Mouse (Mus musculus): ENCODE results near the gene Gm44790. TPM values are rescaled to one million over a fixed set of nuclear protein-coding genes. Genes with fewer than 3 reads are reported as not detected.
A peak's percentile ranks its signal among the peaks of the same experiment; 100 is the strongest.

The Gm44790 gene
- polyA plus RNA-seq, 1 experiment from 2014 or later: not detected

- H3K36me3 ChIP-seq (ENCODE audit: control insufficient read depth, insufficient read depth, low read length): no peaks in the 10 kb centered on the region
- ATAC-seq (ENCODE audit: insufficient read depth, low FRiP score, low TSS enrichment) (no peak; the same call in 1 of the 2 replicates), DNase-seq (ENCODE audit: low spot score) (peak; percentile 30)
- H3K27me3 ChIP-seq (ENCODE audit: control insufficient read depth, insufficient read depth, low read length): no peaks in the 10 kb centered on the region
- peaks cover 9% of the 10 kb centered on the region for H3K4me1 ChIP-seq (ENCODE audit: control insufficient read depth, insufficient read depth, low read length)
- 60% methylated on average over 7 of the region's 7 CpGs for WGBS
- H3K4me3 ChIP-seq (ENCODE audit: low read depth, low read length): peak overlapping the region; percentile 32
- H3K9me3 ChIP-seq (ENCODE audit: control insufficient read depth, low read length): no peaks in the 10 kb centered on the region
- peak overlapping the region; percentile 88 for H3K27ac ChIP-seq (ENCODE audit: low read depth, low read length)
- H3K4me2 ChIP-seq (ENCODE audit: low read depth): peak overlapping the region; percentile 57
- H3K9ac ChIP-seq (ENCODE audit: low read length): peak overlapping the region; percentile 63
These were observed 46.6 kb downstream of the Gm44790 start for GRCm38 (mm10) chr6:86473077-86473476.

- Histone ChIP-seq H3K9ac (ENCODE audit: low read length) (no peak overlapping the region), H3K27me3 (ENCODE audit: control insufficient read depth, insufficient read depth, low read length) (no peaks in the 10 kb centered on the region), H3K27ac (ENCODE audit: low read depth, low read length) (no peak overlapping the region), H3K4me1 (ENCODE audit: control insufficient read depth, insufficient read depth, low read length) (peaks cover 9% of the 10 kb centered on the region), H3K4me2 (ENCODE audit: low read depth) (no peak overlapping the region), H3K9me3 (ENCODE audit: control insufficient read depth, low read length) (no peaks in the 10 kb centered on the region), H3K36me3 (ENCODE audit: control insufficient read depth, insufficient read depth, low read length) (no peaks in the 10 kb centered on the region), H3K4me3 (ENCODE audit: low read depth, low read length) (no peak overlapping the region)
- no peak for DNase-seq (ENCODE audit: low spot score)
- WGBS: 96% methylated on average over 5 of the region's 5 CpGs
- ATAC-seq (ENCODE audit: insufficient read depth, low FRiP score, low TSS enrichment): no peak
These were observed 47.6 kb downstream of the Gm44790 start for GRCm38 (mm10) chr6:86474072-86474471.

- Histone ChIP-seq H3K4me1 (ENCODE audit: control insufficient read depth, insufficient read depth, low read length) (peaks cover 16% of the 10 kb centered on the region), H3K27me3 (ENCODE audit: control insufficient read depth, insufficient read depth, low read length) (no peaks in the 10 kb centered on the region), H3K4me3 (ENCODE audit: low read depth, low read length) (no peak overlapping the region), H3K9me3 (ENCODE audit: control insufficient read depth, low read length) (no peaks in the 10 kb centered on the region), H3K4me2 (ENCODE audit: low read depth) (no peak overlapping the region), H3K9ac (ENCODE audit: low read length) (no peak overlapping the region), H3K36me3 (ENCODE audit: control insufficient read depth, insufficient read depth, low read length) (no peaks in the 10 kb centered on the region), H3K27ac (ENCODE audit: low read depth, low read length) (no peak overlapping the region)
- DNase-seq (ENCODE audit: low spot score) (no peak), ATAC-seq (ENCODE audit: insufficient read depth, low FRiP score, low TSS enrichment) (no peak)
These were observed 48.3 kb downstream of the Gm44790 start for GRCm38 (mm10) chr6:86474646-86475181.

GRCm38 (mm10) chr6:86475462-86476167, 49.2 kb downstream of the Gm44790 start:
- Histone ChIP-seq H3K9me3 (ENCODE audit: control insufficient read depth, low read length) (no peaks in the 10 kb centered on the region), H3K27me3 (ENCODE audit: control insufficient read depth, insufficient read depth, low read length) (no peaks in the 10 kb centered on the region), H3K27ac (ENCODE audit: low read depth, low read length) (no peak overlapping the region), H3K36me3 (ENCODE audit: control insufficient read depth, insufficient read depth, low read length) (no peaks in the 10 kb centered on the region), H3K4me2 (ENCODE audit: low read depth) (no peak overlapping the region), H3K9ac (ENCODE audit: low read length) (no peak overlapping the region), H3K4me3 (ENCODE audit: low read depth, low read length) (no peak overlapping the region), H3K4me1 (ENCODE audit: control insufficient read depth, insufficient read depth, low read length) (peaks cover 23% of the 10 kb centered on the region)
- ATAC-seq (ENCODE audit: insufficient read depth, low FRiP score, low TSS enrichment) (no peak), DNase-seq (ENCODE audit: low spot score) (no peak)
- 73% methylated on average over 9 of the region's 9 CpGs for WGBS

GRCm38 (mm10) chr6:86476931-86477330, 50.5 kb downstream of the Gm44790 start:
- Histone ChIP-seq H3K9ac (ENCODE audit: low read length) (no peak overlapping the region), H3K27me3 (ENCODE audit: control insufficient read depth, insufficient read depth, low read length) (no peaks in the 10 kb centered on the region), H3K36me3 (ENCODE audit: control insufficient read depth, insufficient read depth, low read length) (no peaks in the 10 kb centered on the region), H3K4me3 (ENCODE audit: low read depth, low read length) (no peak overlapping the region), H3K4me2 (ENCODE audit: low read depth) (no peak overlapping the region), H3K4me1 (ENCODE audit: control insufficient read depth, insufficient read depth, low read length) (peaks cover 23% of the 10 kb centered on the region), H3K27ac (ENCODE audit: low read depth, low read length) (no peak overlapping the region), H3K9me3 (ENCODE audit: control insufficient read depth, low read length) (no peaks in the 10 kb centered on the region)
- WGBS: 84% methylated on average over 5 of the region's 5 CpGs
- no peak for DNase-seq (ENCODE audit: low spot score)
- ATAC-seq (ENCODE audit: insufficient read depth, low FRiP score, low TSS enrichment): no peak

- Histone ChIP-seq H3K27ac (ENCODE audit: low read depth, low read length) (peak overlapping the region; percentile 90), H3K9me3 (ENCODE audit: control insufficient read depth, low read length) (no peaks in the 10 kb centered on the region), H3K4me3 (ENCODE audit: low read depth, low read length) (no peak overlapping the region), H3K4me2 (ENCODE audit: low read depth) (peak overlapping the region; percentile 3; the same call in 1 of the 2 replicates), H3K36me3 (ENCODE audit: control insufficient read depth, insufficient read depth, low read length) (no peaks in the 10 kb centered on the region), H3K27me3 (ENCODE audit: control insufficient read depth, insufficient read depth, low read length) (no peaks in the 10 kb centered on the region), H3K4me1 (ENCODE audit: control insufficient read depth, insufficient read depth, low read length) (peaks cover 17% of the 10 kb centered on the region; the same call in 1 of the 2 replicates), H3K9ac (ENCODE audit: low read length) (no peak overlapping the region)
- 53% methylated on average over 3 of the region's 3 CpGs for WGBS
- DNase-seq (ENCODE audit: low spot score) (peak; percentile 38), ATAC-seq (ENCODE audit: insufficient read depth, low FRiP score, low TSS enrichment) (no peak)
These were observed 52.9 kb downstream of the Gm44790 start for GRCm38 (mm10) chr6:86479311-86479710.

- Histone ChIP-seq H3K4me3 (ENCODE audit: low read depth, low read length) (no peak overlapping the region), H3K9me3 (ENCODE audit: control insufficient read depth, low read length) (no peaks in the 10 kb centered on the region), H3K27me3 (ENCODE audit: control insufficient read depth, insufficient read depth, low read length) (no peaks in the 10 kb centered on the region), H3K4me2 (ENCODE audit: low read depth) (no peak overlapping the region; the same call in 1 of the 2 replicates), H3K4me1 (ENCODE audit: control insufficient read depth, insufficient read depth, low read length) (peaks cover 17% of the 10 kb centered on the region; the same call in 1 of the 2 replicates), H3K9ac (ENCODE audit: low read length) (no peak overlapping the region), H3K36me3 (ENCODE audit: control insufficient read depth, insufficient read depth, low read length) (no peaks in the 10 kb centered on the region), H3K27ac (ENCODE audit: low read depth, low read length) (peak overlapping the region; percentile 90)
- ATAC-seq (ENCODE audit: insufficient read depth, low FRiP score, low TSS enrichment) (no peak), DNase-seq (ENCODE audit: low spot score) (no peak)
These were observed 53.3 kb downstream of the Gm44790 start for GRCm38 (mm10) chr6:86479816-86480188.

- H3K4me3 ChIP-seq (ENCODE audit: low read depth, low read length): peak overlapping the region; percentile 4; the same call in 1 of the 2 replicates
- H3K27ac ChIP-seq (ENCODE audit: low read depth, low read length): peak overlapping the region; percentile 90
- H3K9me3 ChIP-seq (ENCODE audit: control insufficient read depth, low read length): no peaks in the 10 kb centered on the region
- DNase-seq (ENCODE audit: low spot score) (no peak), ATAC-seq (ENCODE audit: insufficient read depth, low FRiP score, low TSS enrichment) (no peak)
- peaks cover 17% of the 10 kb centered on the region; the same call in 1 of the 2 replicates for H3K4me1 ChIP-seq (ENCODE audit: control insufficient read depth, insufficient read depth, low read length)
- H3K4me2 ChIP-seq (ENCODE audit: low read depth): peak overlapping the region; percentile 20; the same call in 1 of the 2 replicates
- no peaks in the 10 kb centered on the region for H3K36me3 ChIP-seq (ENCODE audit: control insufficient read depth, insufficient read depth, low read length)
- 34% methylated on average over 9 of the region's 9 CpGs for WGBS
- H3K27me3 ChIP-seq (ENCODE audit: control insufficient read depth, insufficient read depth, low read length): no peaks in the 10 kb centered on the region
- no peak overlapping the region; the same call in none of the 2 replicates for H3K9ac ChIP-seq (ENCODE audit: low read length)
These were observed 53.9 kb downstream of the Gm44790 start for GRCm38 (mm10) chr6:86480189-86480831.
